Mouse (Mus musculus): ENCODE results near the gene Mamstr.

The Mamstr gene

DNA sequence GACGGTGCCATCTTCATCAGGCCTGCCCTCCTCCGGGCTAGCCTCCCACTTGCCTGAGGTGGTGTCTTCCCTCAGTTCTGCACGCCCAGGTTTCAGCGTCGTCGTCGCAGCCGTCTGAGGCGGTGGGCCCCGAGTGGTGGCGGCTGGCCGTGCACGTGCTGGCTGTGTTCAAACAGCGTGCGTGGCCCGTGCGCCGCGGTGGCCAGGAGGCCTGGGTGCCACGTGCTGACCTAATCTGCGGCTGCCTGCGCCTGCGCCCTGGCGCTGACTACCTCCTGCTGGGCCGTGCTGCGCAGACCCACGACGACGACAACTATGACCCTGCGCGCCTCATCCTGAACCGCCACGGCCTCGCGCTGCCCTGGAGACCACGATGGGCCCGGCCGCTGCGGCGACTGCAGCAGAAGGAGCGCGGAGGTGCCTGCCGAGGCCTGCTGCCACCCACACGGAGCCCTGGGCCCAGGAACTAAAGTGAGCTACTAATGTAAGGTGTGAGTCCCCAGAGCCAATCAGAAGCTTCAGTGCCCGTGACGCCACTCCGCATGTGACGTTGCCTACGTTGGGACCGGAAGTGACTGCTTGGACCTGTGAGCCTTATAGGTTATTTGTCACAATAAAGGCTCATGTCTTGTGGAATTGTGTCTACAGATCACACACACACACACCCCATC, 54.3 kb downstream of the Mamstr start, which contains the start of gene Sec1:
Gene Sec1 (minus strand): TSS at position 482 of the 671 bp plus-strand sequence.
- DNase-seq (ENCODE audit: low spot score): no peak

DNA sequence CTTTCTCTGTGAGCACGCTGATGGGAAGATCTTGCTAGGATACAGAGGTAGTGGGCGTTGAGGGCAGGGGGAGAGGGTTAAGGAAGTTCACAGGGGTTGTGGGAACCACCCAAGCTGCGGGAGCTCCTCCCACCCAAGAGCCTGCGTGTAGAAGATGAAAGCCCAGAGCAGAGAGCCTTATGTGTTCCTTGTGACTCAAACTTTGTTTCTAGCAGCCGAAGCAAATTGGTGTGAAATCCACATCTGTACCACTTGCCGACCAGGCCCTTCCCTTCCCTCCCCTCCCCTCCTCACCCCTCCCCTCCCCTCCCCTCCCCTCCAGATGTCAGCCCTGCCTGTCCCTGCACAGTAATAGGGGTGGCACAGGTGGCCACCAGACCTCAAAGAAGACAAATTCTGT, 55.3 kb downstream of the Mamstr start:
- DNase-seq (ENCODE audit: low spot score): no peak
